Mouse (Mus musculus): ENCODE data around the gene Zbtb20. TPM values are rescaled to one million over a fixed set of nuclear protein-coding genes. Genes with fewer than 3 reads are reported as not detected.

The Zbtb20 gene
- polyA plus RNA-seq, 1 experiment: 5.9 TPM

DNA sequence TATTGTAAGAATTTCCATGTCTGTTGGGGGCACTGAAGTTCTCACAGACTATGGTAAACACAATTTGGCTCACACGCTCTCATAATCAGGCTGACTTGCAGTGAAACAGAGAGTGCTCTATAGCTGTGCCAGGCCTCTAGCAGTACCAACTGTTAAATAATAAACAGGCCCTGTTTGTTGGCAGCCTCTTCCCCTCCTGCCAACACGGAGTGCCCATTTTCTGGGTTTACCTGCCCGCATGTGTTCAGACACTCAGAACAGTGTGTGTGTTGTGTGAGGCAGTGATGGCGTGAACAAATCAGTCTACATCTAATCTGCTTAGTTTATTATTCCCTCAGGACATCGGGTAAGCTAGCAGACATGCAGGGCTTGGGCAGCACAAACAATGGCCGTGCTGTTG, 254.9 kb downstream of the Zbtb20 start:
- Histone ChIP-seq H3K27ac (ENCODE audit: control insufficient read depth, insufficient read depth, low read depth, low read length) (no peak overlapping the region), H3K4me1 (ENCODE audit: control insufficient read depth, insufficient read depth, low read length) (no peaks in the 10 kb centered on the region), H3K27me3 (ENCODE audit: control insufficient read depth, insufficient read depth, low read length) (no peaks in the 10 kb centered on the region), H3K36me3 (ENCODE audit: control insufficient read depth, insufficient read depth, low read length) (no peaks in the 10 kb centered on the region), H3K4me3 (ENCODE audit: control insufficient read depth, low read depth, low read length) (no peak overlapping the region)
- TF ChIP-seq POLR2A (IDR thresholded peaks at IDR 0.05; ENCODE audit: control insufficient read depth, low read depth, low read length): no peak
- no peak for TF ChIP-seq CTCF (IDR thresholded peaks at IDR 0.05; ENCODE audit: control insufficient read depth, insufficient read depth, insufficient replicate concordance, low read depth, low read length)

DNA sequence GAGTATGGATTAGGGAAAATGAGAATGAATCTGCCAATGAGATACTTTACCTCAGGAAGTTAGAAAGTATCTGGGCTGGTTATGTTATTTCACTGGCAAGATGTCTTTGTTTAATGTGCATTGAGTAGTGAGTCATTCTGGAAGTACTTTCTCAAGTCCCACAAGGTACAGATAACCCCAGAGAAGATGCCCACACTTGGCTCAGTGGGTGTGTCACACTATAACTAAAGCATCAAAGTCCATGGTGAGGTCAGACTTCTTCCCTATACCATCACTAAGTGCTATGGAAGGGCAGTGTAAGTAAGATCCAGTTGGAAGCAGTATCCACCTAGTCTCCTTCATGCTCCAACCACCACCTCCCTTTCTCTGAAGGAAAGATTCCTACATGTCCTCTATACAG, 255.4 kb downstream of the Zbtb20 start:
- H3K27me3 ChIP-seq (ENCODE audit: control insufficient read depth, insufficient read depth, low read length): no peaks in the 10 kb centered on the region
- TF ChIP-seq POLR2A (IDR thresholded peaks at IDR 0.05; ENCODE audit: control insufficient read depth, low read depth, low read length) (no peak), CTCF (IDR thresholded peaks at IDR 0.05; ENCODE audit: control insufficient read depth, insufficient read depth, insufficient replicate concordance, low read depth, low read length) (no peak)
- no peak overlapping the region for H3K4me3 ChIP-seq (ENCODE audit: control insufficient read depth, low read depth, low read length)
- no peaks in the 10 kb centered on the region for H3K36me3 ChIP-seq (ENCODE audit: control insufficient read depth, insufficient read depth, low read length)
- no peaks in the 10 kb centered on the region for H3K4me1 ChIP-seq (ENCODE audit: control insufficient read depth, insufficient read depth, low read length)
- H3K27ac ChIP-seq (ENCODE audit: control insufficient read depth, insufficient read depth, low read depth, low read length): no peak overlapping the region

DNA sequence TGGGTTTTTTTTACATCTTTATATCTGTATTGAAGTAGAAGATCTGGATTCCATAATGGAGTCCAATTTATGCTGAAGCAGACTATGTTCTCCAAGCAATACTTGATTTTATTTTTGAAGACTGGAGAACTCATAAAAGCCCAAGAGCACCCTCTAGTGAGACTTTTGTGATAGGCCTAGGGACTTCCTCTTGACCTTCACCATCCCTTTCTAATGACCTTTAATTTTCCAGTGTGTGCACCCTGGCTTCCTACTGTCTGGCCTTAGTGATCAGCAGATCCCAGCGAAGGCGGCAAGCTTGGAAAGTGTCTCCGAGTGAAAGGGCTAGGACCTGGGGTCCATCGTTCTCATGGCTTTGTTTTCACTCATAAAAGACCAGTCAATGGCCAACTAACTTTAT, 292.8 kb downstream of the Zbtb20 start:
- no peaks in the 10 kb centered on the region for H3K27me3 ChIP-seq (ENCODE audit: control insufficient read depth, insufficient read depth, low read length)
- no peak for TF ChIP-seq POLR2A (IDR thresholded peaks at IDR 0.05; ENCODE audit: control insufficient read depth, low read depth, low read length)
- TF ChIP-seq CTCF (IDR thresholded peaks at IDR 0.05; ENCODE audit: control insufficient read depth, insufficient read depth, insufficient replicate concordance, low read depth, low read length): no peak
- H3K27ac ChIP-seq (ENCODE audit: control insufficient read depth, insufficient read depth, low read depth, low read length): no peak overlapping the region
- no peaks in the 10 kb centered on the region for H3K36me3 ChIP-seq (ENCODE audit: control insufficient read depth, insufficient read depth, low read length)
- H3K4me3 ChIP-seq (ENCODE audit: control insufficient read depth, low read depth, low read length): no peak overlapping the region
- H3K4me1 ChIP-seq (ENCODE audit: control insufficient read depth, insufficient read depth, low read length): no peaks in the 10 kb centered on the region

DNA sequence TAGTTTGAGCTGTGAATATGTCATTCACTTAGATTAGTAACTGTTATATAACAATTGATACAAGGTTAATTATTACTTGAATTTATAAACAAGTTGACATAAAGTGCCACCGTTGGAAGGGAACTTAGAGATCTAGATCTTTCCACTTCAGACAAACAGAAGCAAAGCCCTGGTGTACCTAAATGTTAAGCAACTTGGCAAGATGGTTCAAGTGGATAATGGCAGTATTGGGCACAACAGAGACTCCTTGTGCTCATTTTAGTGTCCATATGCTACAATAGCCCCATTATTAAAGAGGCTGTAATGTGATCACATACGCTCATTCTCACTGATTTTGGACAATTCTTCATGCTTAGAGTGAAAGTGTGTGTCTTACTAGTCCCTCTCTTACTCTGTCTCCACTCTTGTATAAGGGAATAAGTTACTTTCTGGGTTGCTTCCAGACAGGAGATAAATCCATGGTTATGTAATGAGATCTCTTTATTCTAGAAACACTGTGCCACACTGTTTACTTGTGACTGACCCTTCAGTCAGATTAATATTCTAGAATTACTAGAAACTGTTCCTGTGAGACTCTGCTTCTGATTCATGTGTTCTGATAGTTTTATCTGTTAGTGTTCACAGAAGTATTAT, 293.7 kb downstream of the Zbtb20 start:
- no peaks in the 10 kb centered on the region for H3K27me3 ChIP-seq (ENCODE audit: control insufficient read depth, insufficient read depth, low read length)
- H3K4me1 ChIP-seq (ENCODE audit: control insufficient read depth, insufficient read depth, low read length): no peaks in the 10 kb centered on the region
- no peak overlapping the region for H3K4me3 ChIP-seq (ENCODE audit: control insufficient read depth, low read depth, low read length)
- TF ChIP-seq CTCF (IDR thresholded peaks at IDR 0.05; ENCODE audit: control insufficient read depth, insufficient read depth, insufficient replicate concordance, low read depth, low read length) (no peak), POLR2A (IDR thresholded peaks at IDR 0.05; ENCODE audit: control insufficient read depth, low read depth, low read length) (no peak)
- no peak overlapping the region for H3K27ac ChIP-seq (ENCODE audit: control insufficient read depth, insufficient read depth, low read depth, low read length)
- H3K36me3 ChIP-seq (ENCODE audit: control insufficient read depth, insufficient read depth, low read length): no peaks in the 10 kb centered on the region

DNA sequence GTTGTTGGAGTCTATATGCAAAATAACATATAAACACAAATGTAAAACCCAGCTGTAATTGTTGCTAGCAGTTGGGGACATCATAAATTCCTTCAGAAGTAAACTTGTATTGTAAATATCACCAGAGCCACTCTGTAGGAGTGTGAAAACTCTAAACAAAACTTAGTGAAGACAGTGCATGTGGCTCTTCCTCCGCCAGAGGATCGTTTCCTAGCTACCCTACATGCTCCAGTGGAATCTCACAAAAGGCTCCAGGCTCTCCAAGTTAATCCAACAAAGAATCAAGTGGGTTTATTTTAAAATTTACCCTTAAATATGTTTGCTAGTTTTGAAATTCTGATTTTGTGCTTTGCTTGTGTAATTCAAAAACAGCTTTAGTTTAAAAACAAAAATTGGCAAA, 296.5 kb downstream of the Zbtb20 start:
- H3K36me3 ChIP-seq (ENCODE audit: control insufficient read depth, insufficient read depth, low read length): no peaks in the 10 kb centered on the region
- H3K27me3 ChIP-seq (ENCODE audit: control insufficient read depth, insufficient read depth, low read length): no peaks in the 10 kb centered on the region
- no peaks in the 10 kb centered on the region for H3K4me1 ChIP-seq (ENCODE audit: control insufficient read depth, insufficient read depth, low read length)
- H3K4me3 ChIP-seq (ENCODE audit: control insufficient read depth, low read depth, low read length): no peak overlapping the region
- no peak overlapping the region for H3K27ac ChIP-seq (ENCODE audit: control insufficient read depth, insufficient read depth, low read depth, low read length)
- TF ChIP-seq POLR2A (IDR thresholded peaks at IDR 0.05; ENCODE audit: control insufficient read depth, low read depth, low read length): no peak
- no peak for TF ChIP-seq CTCF (IDR thresholded peaks at IDR 0.05; ENCODE audit: control insufficient read depth, insufficient read depth, insufficient replicate concordance, low read depth, low read length)

DNA sequence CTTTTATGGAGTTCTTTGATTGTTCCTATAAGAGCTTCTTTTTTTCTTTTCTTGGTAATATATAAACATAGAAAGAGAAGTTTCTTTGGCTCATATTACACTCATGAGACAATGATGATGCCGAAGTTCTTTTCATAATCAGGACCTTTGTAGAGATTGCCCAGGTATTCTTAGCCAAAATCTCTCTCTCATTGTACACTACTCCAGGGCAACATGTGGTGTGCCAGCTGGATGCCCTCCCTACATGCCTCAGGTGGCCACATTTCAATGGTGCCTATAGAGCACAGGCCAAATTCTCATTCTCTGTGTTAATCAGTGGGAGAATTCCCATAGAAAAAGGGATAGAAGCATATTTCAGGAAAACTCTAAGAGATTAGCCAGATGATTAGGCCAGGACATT, 297.2 kb downstream of the Zbtb20 start:
- Histone ChIP-seq H3K36me3 (ENCODE audit: control insufficient read depth, insufficient read depth, low read length) (no peaks in the 10 kb centered on the region), H3K27ac (ENCODE audit: control insufficient read depth, insufficient read depth, low read depth, low read length) (no peak overlapping the region), H3K27me3 (ENCODE audit: control insufficient read depth, insufficient read depth, low read length) (no peaks in the 10 kb centered on the region), H3K4me1 (ENCODE audit: control insufficient read depth, insufficient read depth, low read length) (no peaks in the 10 kb centered on the region), H3K4me3 (ENCODE audit: control insufficient read depth, low read depth, low read length) (no peak overlapping the region)
- TF ChIP-seq CTCF (IDR thresholded peaks at IDR 0.05; ENCODE audit: control insufficient read depth, insufficient read depth, insufficient replicate concordance, low read depth, low read length) (no peak), POLR2A (IDR thresholded peaks at IDR 0.05; ENCODE audit: control insufficient read depth, low read depth, low read length) (no peak)

DNA sequence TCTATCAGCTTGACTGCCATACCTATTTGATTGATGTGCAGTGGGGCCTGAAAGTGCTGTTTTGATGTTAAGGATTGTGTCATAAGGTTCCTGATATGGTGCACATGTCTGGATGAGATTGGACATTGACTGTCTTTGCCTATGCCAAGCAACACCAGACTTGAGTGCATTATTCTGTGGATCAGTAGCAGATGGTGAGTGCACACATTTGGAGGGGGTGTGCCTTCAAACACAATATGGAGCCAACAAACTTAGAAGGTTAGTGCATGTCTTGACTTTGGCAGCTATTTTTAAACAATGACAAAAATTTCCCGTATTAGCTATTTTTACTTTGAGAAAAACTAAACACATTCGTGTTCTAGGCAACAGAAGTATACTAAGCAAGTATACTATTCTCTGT, 299.1 kb downstream of the Zbtb20 start:
- Histone ChIP-seq H3K36me3 (ENCODE audit: control insufficient read depth, insufficient read depth, low read length) (no peaks in the 10 kb centered on the region), H3K4me3 (ENCODE audit: control insufficient read depth, low read depth, low read length) (no peak overlapping the region), H3K27ac (ENCODE audit: control insufficient read depth, insufficient read depth, low read depth, low read length) (no peak overlapping the region), H3K27me3 (ENCODE audit: control insufficient read depth, insufficient read depth, low read length) (no peaks in the 10 kb centered on the region), H3K4me1 (ENCODE audit: control insufficient read depth, insufficient read depth, low read length) (no peaks in the 10 kb centered on the region)
- no peak for TF ChIP-seq POLR2A (IDR thresholded peaks at IDR 0.05; ENCODE audit: control insufficient read depth, low read depth, low read length)
- TF ChIP-seq CTCF (IDR thresholded peaks at IDR 0.05; ENCODE audit: control insufficient read depth, insufficient read depth, insufficient replicate concordance, low read depth, low read length): no peak

DNA sequence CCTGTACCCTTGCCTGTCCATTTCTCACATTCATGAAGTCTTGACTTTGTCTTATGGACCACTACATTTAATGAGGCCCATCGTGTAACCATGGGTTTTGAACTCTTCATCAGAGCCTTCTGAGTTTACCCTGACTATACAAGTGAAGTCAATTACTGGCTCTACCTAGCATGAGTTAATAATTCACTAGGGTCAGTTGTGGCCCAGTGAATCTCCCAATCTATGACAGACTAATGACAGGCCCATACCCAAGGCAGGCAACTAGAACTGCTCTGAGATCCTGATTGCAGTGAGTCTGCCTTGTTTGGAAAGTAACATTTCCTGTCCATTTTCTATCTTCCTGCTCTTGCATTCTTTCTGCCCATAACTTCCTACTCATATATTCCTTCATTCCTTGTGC, 305.4 kb downstream of the Zbtb20 start:
- H3K4me1 ChIP-seq (ENCODE audit: control insufficient read depth, insufficient read depth, low read length): no peaks in the 10 kb centered on the region
- TF ChIP-seq CTCF (IDR thresholded peaks at IDR 0.05; ENCODE audit: control insufficient read depth, insufficient read depth, insufficient replicate concordance, low read depth, low read length): no peak
- TF ChIP-seq POLR2A (IDR thresholded peaks at IDR 0.05; ENCODE audit: control insufficient read depth, low read depth, low read length): no peak
- no peaks in the 10 kb centered on the region for H3K36me3 ChIP-seq (ENCODE audit: control insufficient read depth, insufficient read depth, low read length)
- H3K27ac ChIP-seq (ENCODE audit: control insufficient read depth, insufficient read depth, low read depth, low read length): no peak overlapping the region
- no peak overlapping the region for H3K4me3 ChIP-seq (ENCODE audit: control insufficient read depth, low read depth, low read length)
- H3K27me3 ChIP-seq (ENCODE audit: control insufficient read depth, insufficient read depth, low read length): no peaks in the 10 kb centered on the region
